Mouse (Mus musculus) bone marrow, adult 2 months (tissue): ENCODE measurements around the gene Kif2c.

ENCODE experiments used
- CTCF ChIP-seq: fragments of 200-500 bp; IDR thresholded peaks from 2 replicates; pipeline ENCODE4 v1.5.1; 2011; ENCODE audit warnings: low read length, control low read depth; ENCODE audit not compliant: control insufficient read depth, insufficient read depth
- POLR2A ChIP-seq: fragments of 200-500 bp; IDR thresholded peaks from 2 replicates; pipeline ENCODE4 v1.6.1; 2011; ENCODE audit warnings: low read depth, mild to moderate bottlenecking, control low read depth, low read length, borderline replicate concordance; ENCODE audit not compliant: control insufficient read depth

DNA sequence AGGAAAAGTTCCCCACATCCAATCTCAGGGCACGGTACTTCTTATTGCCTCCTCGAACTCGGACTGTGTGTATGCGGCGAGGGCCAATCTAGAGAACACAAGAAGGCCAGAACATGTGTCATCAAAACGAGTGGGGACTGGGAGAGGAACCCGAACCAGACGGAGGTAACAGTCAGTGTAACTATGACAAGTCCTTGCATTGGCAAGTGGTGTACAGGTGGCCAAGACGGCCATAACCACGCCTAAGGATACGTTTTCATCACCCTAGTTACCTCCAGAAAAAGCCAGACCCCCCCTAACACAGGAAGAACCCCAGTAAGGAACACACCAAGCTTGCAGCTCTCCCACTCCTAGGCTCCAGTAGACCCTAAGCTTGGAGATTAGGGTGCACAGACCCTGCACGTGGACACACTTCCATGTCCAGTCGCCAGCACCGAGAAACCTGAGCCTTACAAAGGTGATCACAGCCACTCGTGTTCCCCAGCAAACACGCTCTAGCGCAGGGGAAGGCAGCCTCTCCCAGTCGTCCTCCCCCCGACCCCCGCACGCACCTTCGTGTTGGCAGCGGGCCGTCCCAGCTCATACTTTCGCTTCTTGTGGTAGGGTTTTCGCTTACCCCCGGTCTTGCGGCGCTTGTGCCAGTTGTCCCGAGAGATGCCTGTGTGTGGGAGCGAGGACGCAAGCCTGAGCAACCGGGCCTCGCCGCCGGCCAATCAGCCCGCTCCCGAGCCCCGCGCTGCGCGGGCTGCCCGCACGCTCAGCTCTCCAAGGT lies 27.2 kb downstream of the Kif2c start:
- no peak for TF ChIP-seq POLR2A
- no peak for TF ChIP-seq CTCF
